Mouse (Mus musculus) Patski (cell line): ENCODE measurements around the gene Scn4a. TPM values are rescaled to one million over a fixed set of nuclear protein-coding genes. Genes with fewer than 3 reads are reported as not detected.

Source experiments
- ATAC-seq: fragments of 100-300 bp; one replicate; pipeline ENCODE4 v1.8.0; 2021
- CTCF ChIA-PET: fragments of 350-600 bp; sonication (Branson Sonifier 250); formaldehyde crosslinking; loops from one replicate; lab custom pipeline; 2022; ENCODE audit warnings: inconsistent platforms; lab: Charles Lee
- POLR2A ChIA-PET: fragments of 350-600 bp; sonication (Branson Sonifier 250); formaldehyde crosslinking; loops from one replicate; lab custom pipeline; 2022; ENCODE audit warnings: antibody characterized with exemption, inconsistent platforms; lab: Charles Lee
- DNase-seq: peaks from one replicate; pipeline ENCODE4 v3.0.0-alpha.2; 2011; ENCODE audit warnings: low read depth, low spot score
- H3K27me3 ChIP-seq: fragments of 371-371 bp; one replicate; pipeline ENCODE4 v1.5.1; 2021
- CTCF ChIP-seq: fragments of 100-300 bp; IDR thresholded peaks from one replicate; pipeline ENCODE4 v1.5.1; 2021
- in situ Hi-C: fragments of 300-500 bp; cut with MboI; formaldehyde crosslinking; loops from 3 replicates; pipeline ENCODE4 v1.11.1; 2018; ENCODE audit warnings: low pct_unique_long_range_greater_than_20kb, mixed read lengths
- polyA plus RNA-seq: library from polyadenylated mRNA; unstranded; gene quantifications from one replicate; pipeline ENCODE4 v1.2.3, GENCODE M21; 2021

The Scn4a gene
- polyA plus RNA-seq, 1 experiment from 2014 or later = 0.08 TPM

DNA sequence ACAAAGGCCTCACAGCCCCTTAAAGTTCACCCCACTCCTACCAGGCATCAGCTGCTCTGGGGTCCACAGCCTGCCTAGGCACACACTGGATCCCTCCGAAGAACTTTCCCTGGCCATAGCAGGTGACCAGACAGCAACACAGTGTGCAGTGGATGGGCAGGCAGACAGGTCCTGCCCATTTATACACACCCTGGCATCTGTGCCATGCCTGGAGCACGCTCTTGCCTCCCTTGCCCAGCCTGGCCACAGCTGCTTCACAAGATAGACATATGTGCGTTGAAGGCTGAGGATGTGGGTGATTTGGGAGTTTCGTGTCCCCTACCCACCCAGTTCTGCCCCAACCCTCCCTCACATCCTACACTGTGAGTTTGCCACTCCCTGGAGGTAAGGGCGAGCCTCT, 15.1 kb downstream of the Scn4a start:
- no peak for ATAC-seq
- DNase-seq = no peak
- ChIA-PET CTCF (no interaction called here), POLR2A (no interaction called here)
- no peaks in the 10 kb centered on the region for H3K27me3 ChIP-seq
- in situ Hi-C loops = no loop called here
- TF ChIP-seq CTCF = no peak

DNA sequence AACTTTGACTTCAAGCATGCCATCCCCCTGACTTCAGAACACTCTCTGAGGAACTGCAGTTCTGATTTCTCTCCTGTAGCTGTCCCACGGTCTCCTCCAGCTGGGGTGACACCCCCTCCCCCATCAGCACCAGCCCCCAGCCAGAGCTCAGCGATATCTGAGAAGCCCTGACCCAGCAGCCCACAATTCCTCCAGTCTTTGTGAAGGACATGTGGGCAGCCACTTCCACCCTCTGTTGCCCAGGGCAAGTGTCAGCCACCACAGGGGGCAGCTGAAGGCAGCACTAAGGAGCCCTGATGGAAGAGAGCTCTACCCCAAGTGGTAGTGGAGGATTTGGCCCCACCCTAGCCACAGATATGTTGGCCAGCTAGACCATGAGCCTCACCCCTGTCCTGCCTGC, 19.0 kb downstream of the Scn4a start:
- ChIA-PET CTCF (interaction anchor here (0.8 to 3.7 kb wide), 4 partner anchors 20 to 36 kb away, joined by 3 to 21 read pairs (median 4); partner anchors contain the start of gene Gh), POLR2A (no interaction called here)
- ATAC-seq = no peak
- in situ Hi-C loops = no loop called here
- no peaks in the 10 kb centered on the region for H3K27me3 ChIP-seq
- DNase-seq = no peak
- no peak for TF ChIP-seq CTCF

DNA sequence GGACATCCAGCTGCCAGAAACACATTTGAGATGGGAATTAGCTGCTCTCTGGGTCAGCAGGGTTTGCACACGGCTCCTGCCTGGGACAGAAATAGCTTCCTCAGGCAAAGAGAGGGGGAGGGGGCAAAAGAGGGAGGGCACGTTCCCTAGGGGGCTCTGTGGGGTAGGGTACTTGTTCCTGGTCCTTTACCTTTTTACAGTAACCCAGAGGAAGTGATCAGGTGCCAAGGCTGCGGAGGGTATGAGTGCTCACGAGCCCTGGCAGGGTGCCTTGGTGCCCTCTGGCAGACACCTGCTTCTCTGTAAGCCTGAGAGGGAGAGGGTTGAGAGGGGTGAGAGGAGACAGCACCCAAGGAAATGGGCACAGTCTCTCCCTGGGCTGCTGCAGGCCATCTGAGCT, 20.6 kb downstream of the Scn4a start:
- POLR2A ChIA-PET = no interaction called here
- no peak for DNase-seq
- ATAC-seq = no peak

DNA sequence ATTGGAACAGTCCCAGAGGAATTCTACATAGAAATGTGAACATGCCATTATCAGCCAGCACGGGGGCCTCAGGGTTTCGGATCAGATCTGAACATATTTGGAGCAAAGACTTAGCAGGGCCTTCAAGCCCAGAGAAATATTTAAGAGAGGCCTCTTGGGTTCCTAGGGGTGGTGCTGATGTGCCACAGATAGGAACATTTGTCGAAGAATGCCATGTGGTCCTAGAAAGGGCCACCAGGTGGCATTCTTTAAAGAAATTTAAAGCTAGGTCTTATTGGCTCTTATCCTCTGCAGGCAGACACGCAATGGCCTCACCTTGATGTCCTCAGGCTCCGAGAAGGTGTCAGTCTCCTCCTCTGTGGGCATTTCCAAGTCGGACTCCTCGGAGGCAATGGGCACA, 23.4 kb downstream of the Scn4a start:
- H3K27me3 ChIP-seq = no peaks in the 10 kb centered on the region
- in situ Hi-C loops = loop anchor here (5.0 kb wide), 2 partner anchors 47 to 63 kb away; no protein-coding TSS in a partner anchor
- no peak for ATAC-seq
- DNase-seq = peak; percentile 4
- TF ChIP-seq CTCF = peak; percentile 70
- ChIA-PET POLR2A (no interaction called here), CTCF (interaction anchor here (0.6 to 1.4 kb wide), 4 partner anchors 12 to 60 kb away, joined by 3 to 4 read pairs (median 4); no protein-coding TSS in a partner anchor)

More for the DNA sequence above, 20.6 kb downstream of the Scn4a start:
- in situ Hi-C loops = no loop called here
- no peak for TF ChIP-seq CTCF
- no peaks in the 10 kb centered on the region for H3K27me3 ChIP-seq
- CTCF ChIA-PET = interaction anchor here (3.7 kb wide), 1 partner anchor 29 kb away, joined by 21 read pairs; the partner anchor contains the start of gene Gh

DNA sequence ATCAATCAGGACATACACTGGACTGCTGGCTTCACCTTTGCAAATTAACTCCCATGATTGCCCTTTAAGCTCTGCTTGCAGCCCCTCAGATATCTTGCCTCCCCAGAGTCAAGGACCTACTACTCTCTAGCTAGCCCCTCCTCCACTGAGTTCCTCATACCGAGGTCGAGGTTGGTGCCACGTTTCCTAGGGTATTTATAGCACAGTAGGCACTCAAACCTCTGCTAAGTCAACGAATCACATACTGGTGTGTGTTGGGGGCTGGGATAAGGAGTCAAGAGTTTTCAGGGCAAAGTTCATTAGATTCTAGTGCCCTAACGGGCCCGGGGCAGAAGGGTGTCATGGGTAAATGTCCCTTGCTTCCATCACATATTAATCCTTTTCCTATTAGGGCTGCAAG, 24.0 kb downstream of the Scn4a start:
- no peak for TF ChIP-seq CTCF
- CTCF ChIA-PET = interaction anchor here (1.2 to 1.4 kb wide), 3 partner anchors 11 to 38 kb away, joined by 3 to 6 read pairs (median 4); no protein-coding TSS in a partner anchor
- DNase-seq = no peak
- in situ Hi-C loops = loop anchor here (5.0 kb wide), 2 partner anchors 47 to 63 kb away; no protein-coding TSS in a partner anchor
- no peaks in the 10 kb centered on the region for H3K27me3 ChIP-seq
- POLR2A ChIA-PET = no interaction called here
- no peak for ATAC-seq

DNA sequence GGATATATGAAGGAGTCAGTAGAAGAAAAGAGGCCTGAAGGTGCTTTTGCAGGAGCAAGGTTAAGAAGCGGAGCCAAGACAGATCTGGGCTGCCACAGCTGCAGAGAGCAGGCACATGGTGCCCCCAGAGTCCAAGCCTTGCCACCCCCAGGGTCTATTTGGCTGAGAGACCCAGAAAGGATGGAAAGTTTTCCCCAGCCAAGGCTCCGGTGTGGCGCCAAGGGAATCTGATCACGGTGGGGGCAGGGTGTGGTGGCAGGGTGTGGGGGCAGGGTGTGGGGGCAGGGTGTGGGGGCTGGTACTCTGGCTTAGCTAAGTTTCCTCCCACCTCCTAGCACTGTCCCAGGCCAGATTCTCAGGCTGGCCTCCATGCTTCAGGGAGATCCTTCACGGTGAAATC, 24.6 kb downstream of the Scn4a start:
- in situ Hi-C loops = loop anchor here (5.0 kb wide), 2 partner anchors 46 to 64 kb away; no protein-coding TSS in a partner anchor
- ChIA-PET POLR2A (no interaction called here), CTCF (interaction anchor here (1.3 kb wide), 1 partner anchor 25 kb away, joined by 6 read pairs; no protein-coding TSS in a partner anchor)
- TF ChIP-seq CTCF = no peak
- no peaks in the 10 kb centered on the region for H3K27me3 ChIP-seq
- DNase-seq = no peak
- no peak for ATAC-seq

DNA sequence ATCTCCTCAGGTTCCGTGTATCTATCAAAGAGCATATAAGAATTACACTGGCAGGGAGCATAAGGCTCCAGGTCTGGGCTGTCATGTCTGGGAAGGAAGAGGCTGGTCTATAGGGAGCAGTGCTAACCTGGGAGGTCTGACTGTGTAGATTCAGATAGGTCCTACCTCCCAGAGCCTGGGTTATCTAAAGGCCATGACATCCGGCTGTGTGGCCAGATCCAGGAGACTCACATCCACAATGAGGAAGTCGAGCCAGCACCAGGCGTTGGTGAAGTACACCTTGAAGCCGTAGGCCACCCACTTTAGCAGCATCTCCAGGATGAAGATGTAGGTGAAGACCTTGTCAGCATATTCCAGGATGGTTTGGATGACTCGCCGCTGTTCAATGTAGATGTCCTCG, 26.6 kb downstream of the Scn4a start:
- CTCF ChIA-PET = no interaction called here

DNA sequence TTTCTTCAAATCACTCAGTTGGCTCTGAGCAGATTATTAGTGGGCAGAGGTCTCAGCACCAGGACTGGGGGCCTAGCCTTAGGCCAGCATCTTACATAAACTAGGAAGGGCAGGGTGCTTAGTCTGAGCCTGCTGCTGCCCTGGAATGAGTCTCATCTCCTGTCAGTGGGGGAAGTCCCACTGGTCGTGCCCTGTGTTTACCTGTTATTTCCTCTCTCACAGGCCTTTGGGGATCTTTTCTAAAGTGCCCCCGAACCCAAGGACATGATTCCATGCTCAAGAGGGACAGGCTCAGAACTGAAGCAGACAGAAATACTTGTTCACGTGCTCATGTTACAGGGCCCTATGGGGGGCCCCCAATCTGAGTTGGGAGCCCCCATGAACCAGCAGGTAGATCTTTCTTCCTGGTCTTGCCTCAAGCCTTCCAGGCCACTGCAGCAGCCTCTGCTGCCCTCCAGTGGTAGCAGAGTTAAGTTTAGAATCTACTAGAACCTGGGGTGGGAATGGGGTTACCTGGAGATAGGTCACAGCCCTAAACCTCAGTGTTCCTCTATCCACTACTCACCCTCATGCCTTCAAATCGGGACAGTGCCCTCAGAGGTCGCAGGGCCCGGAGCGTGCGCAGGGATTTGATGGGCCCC, 27.4 kb downstream of the Scn4a start:
- ChIA-PET CTCF (interaction anchor here (1.0 to 2.1 kb wide), 5 partner anchors 18 to 69 kb away, joined by 3 to 10 read pairs (median 3); partner anchors contain the start of genes Psmc5 and Tcam1), POLR2A (interaction anchor here (1.1 kb wide), 1 partner anchor 23 kb away, joined by 3 read pairs; no protein-coding TSS in a partner anchor)
- no peak for TF ChIP-seq CTCF
- DNase-seq = peak; percentile 25
- peak; percentile 51 for ATAC-seq
- in situ Hi-C loops = loop anchor here (5.0 kb wide), 2 partner anchors 43 to 67 kb away; no protein-coding TSS in a partner anchor
- no peaks in the 10 kb centered on the region for H3K27me3 ChIP-seq

More for the DNA sequence above, 26.6 kb downstream of the Scn4a start:
- TF ChIP-seq CTCF = no peak
- in situ Hi-C loops = loop anchor here (5.0 kb wide), 2 partner anchors 44 to 66 kb away; no protein-coding TSS in a partner anchor
- POLR2A ChIA-PET = interaction anchor here (0.5 kb wide), 1 partner anchor 202 kb away, joined by 5 read pairs; no protein-coding TSS in a partner anchor
- no peak for ATAC-seq
- no peak for DNase-seq
- H3K27me3 ChIP-seq = no peaks in the 10 kb centered on the region

DNA sequence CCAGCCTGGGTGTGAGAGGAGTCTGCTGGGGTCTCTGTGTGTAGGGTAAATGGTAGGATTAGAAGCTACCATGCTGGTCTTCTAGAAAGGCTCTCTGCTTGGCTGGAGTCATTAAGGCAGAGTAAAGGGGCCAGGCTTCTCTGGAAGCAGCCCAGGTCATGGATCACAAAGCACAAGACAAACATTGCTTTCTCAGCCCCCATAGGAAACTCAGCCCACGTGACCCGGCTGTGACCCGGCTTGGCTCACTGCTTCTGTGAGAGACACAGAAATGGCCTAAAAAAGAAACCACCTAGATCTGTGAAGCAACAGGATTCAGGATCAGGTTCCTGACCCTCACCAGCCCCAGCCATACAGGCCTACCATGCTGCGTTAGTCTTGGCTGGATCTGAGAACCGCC, 28.2 kb downstream of the Scn4a start:
- no peaks in the 10 kb centered on the region for H3K27me3 ChIP-seq
- no peak for TF ChIP-seq CTCF
- in situ Hi-C loops = loop anchor here (5.0 kb wide), 2 partner anchors 43 to 67 kb away; no protein-coding TSS in a partner anchor
- POLR2A ChIA-PET = interaction anchor here (1.1 kb wide), 1 partner anchor 22 kb away, joined by 3 read pairs; no protein-coding TSS in a partner anchor
- ATAC-seq (no peak), DNase-seq (peak; percentile 50)
- CTCF ChIA-PET = interaction anchor here (1.0 to 2.1 kb wide), 5 partner anchors 11 to 68 kb away, joined by 3 to 10 read pairs (median 4); partner anchors contain the start of genes Cd79b, Psmc5 and Tcam1
